Mouse (Mus musculus) limb, embryonic 15.5 days (tissue): ENCODE measurements around the gene Scp2d1. TPM values are rescaled to one million over a fixed set of nuclear protein-coding genes. Genes with fewer than 3 reads are reported as not detected.
"Not testable (repeated sequence)": the region's sequence is repeated elsewhere in the genome, so short reads cannot be mapped to it uniquely, and the experiment has no call there.

Experiments used
- ATAC-seq: fragments of 200-750 bp; cut with Nextera tagmentation; 2 replicates; pipeline ENCODE4 v1.8.0; 2017; ENCODE audit warnings: low read depth, moderate TSS enrichment; ENCODE audit not compliant: insufficient number of reproducible peaks, low FRiP score, low TSS enrichment
- H3K27ac ChIP-seq: fragments of 300-500 bp; sonication (generic); 2 replicates; pipeline ENCODE4 v1.5.1; 2015; ENCODE audit warnings: moderate library complexity, mild to moderate bottlenecking, inconsistent platforms
- H3K27me3 ChIP-seq: fragments of 300-500 bp; sonication (generic); 2 replicates; pipeline ENCODE4 v1.6.1; 2015; ENCODE audit warnings: inconsistent platforms
- H3K36me3 ChIP-seq: fragments of 300-500 bp; sonication (generic); 2 replicates; pipeline ENCODE4 v1.6.1; 2015; ENCODE audit warnings: inconsistent platforms
- H3K4me1 ChIP-seq: fragments of 300-500 bp; sonication (generic); 2 replicates; pipeline ENCODE4 v1.6.1; 2015; ENCODE audit warnings: inconsistent platforms
- H3K4me2 ChIP-seq: fragments of 300-500 bp; sonication (generic); 2 replicates; pipeline ENCODE4 v1.6.1; 2015; ENCODE audit warnings: mild to moderate bottlenecking, inconsistent platforms
- H3K4me3 ChIP-seq: fragments of 300-500 bp; sonication (generic); 2 replicates; pipeline ENCODE4 v1.5.1; 2015; ENCODE audit warnings: mild to moderate bottlenecking, inconsistent platforms
- H3K9ac ChIP-seq: fragments of 300-500 bp; sonication (generic); 2 replicates; pipeline ENCODE4 v1.6.1; 2015; ENCODE audit warnings: inconsistent platforms
- H3K9me3 ChIP-seq: fragments of 300-500 bp; sonication (generic); 2 replicates; pipeline ENCODE4 v1.6.1; 2016; ENCODE audit warnings: inconsistent platforms
- WGBS: fragments of 180-500 bp; shearing (Covaris S2); methylation state at CpG from one replicate; pipeline ENCODE4 v1.1.7; 2015; 5-methylcytosine and 5-hydroxymethylcytosine counted together
- polyA plus RNA-seq: library from polyadenylated mRNA; unstranded; fragments of >200 nt; fragmentation: Nextera tagmentation; extraction: Ambion mirVana; gene quantifications from 2 replicates; pipeline ENCODE4 v1.2.1, GENCODE M21; 2015

Scp2d1 gene
- polyA plus RNA-seq, result not detected in 2 replicates

GRCm38 (mm10) chr2:144823356-144823755 lies at the start of gene Scp2d1:
Gene Scp2d1 (plus strand): TSS chr2:144823656.
- H3K4me2 ChIP-seq, ATAC-seq, H3K9me3 ChIP-seq, H3K27ac ChIP-seq, H3K36me3 ChIP-seq, H3K9ac ChIP-seq, H3K27me3 ChIP-seq, H3K4me3 ChIP-seq, H3K4me1 ChIP-seq: not testable (repeated sequence)
- 82% methylated on average over 6 of the region's 6 CpGs for WGBS

GRCm38 (mm10) chr2:144774636-144775160 lies 48.8 kb upstream of the Scp2d1 start:
- H3K4me1 ChIP-seq, result no peaks in the 10 kb centered on the region
- H3K4me3 ChIP-seq, result no peak overlapping the region
- no peaks in the 10 kb centered on the region for H3K9me3 ChIP-seq
- H3K27ac ChIP-seq, result no peak overlapping the region
- no peak for ATAC-seq
- no peaks in the 10 kb centered on the region for H3K36me3 ChIP-seq
- H3K4me2 ChIP-seq, result no peak overlapping the region
- no peaks in the 10 kb centered on the region for H3K27me3 ChIP-seq
- no peak overlapping the region for H3K9ac ChIP-seq
- WGBS, result 71% methylated on average over 8 of the region's 8 CpGs

DNA sequence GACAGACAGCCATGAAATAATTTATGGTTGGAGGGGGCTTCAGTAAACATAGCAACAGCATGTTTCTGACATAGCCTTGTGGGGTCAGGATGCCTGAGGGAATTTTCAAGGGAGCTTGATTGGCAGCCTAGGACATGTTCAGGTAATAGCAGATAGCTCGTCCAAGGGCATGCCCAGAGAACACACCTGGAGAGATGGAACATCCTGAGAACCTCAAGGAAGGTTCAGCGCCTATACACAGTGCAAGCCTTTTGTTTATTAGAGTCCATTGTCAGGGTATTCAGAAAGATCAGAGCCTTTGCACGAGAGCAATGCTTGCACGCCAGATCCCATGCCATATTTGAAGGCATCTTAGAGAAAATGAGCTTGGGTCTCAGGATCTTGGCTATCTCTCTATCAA lies 47.8 kb upstream of the Scp2d1 start:
- H3K4me2 ChIP-seq, result no peak overlapping the region
- no peaks in the 10 kb centered on the region for H3K9me3 ChIP-seq
- no peaks in the 10 kb centered on the region for H3K4me1 ChIP-seq
- no peak overlapping the region for H3K4me3 ChIP-seq
- H3K27me3 ChIP-seq, result no peaks in the 10 kb centered on the region
- H3K9ac ChIP-seq, result no peak overlapping the region
- no peak overlapping the region for H3K27ac ChIP-seq
- WGBS, result 90% methylated on average over 4 of the region's 4 CpGs
- ATAC-seq, result no peak
- no peaks in the 10 kb centered on the region for H3K36me3 ChIP-seq

- ATAC-seq, result no peak
- Histone ChIP-seq H3K4me2 (no peak overlapping the region), H3K27ac (no peak overlapping the region), H3K9me3 (no peaks in the 10 kb centered on the region), H3K4me1 (no peaks in the 10 kb centered on the region), H3K27me3 (no peaks in the 10 kb centered on the region), H3K4me3 (no peak overlapping the region), H3K36me3 (no peaks in the 10 kb centered on the region), H3K9ac (no peak overlapping the region)
- 74% methylated on average over 7 of the region's 7 CpGs for WGBS
These were observed 44.2 kb upstream of the Scp2d1 start for GRCm38 (mm10) chr2:144779263-144779662.

DNA sequence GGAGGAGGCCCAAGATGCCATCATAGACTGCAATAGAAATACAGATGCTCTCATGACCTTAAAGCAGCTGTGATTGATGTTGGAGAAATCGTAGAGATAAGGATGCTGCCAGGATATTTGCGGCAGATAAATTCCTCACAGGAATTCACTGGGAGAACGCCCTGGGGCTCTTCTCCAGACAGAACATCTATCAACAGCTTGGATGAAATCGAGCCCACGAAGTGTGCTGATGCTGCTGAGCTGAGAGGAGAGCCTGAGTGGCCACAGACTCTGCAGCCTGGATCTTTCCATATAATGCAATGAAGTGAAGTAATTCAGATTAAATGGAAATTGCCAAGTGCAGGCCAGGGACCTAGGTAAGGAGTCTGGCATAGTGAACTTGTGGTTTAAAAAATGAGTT lies 42.7 kb upstream of the Scp2d1 start:
- 38% methylated on average over 5 of the region's 5 CpGs for WGBS
- H3K36me3 ChIP-seq, result no peaks in the 10 kb centered on the region
- H3K4me2 ChIP-seq, result no peak overlapping the region
- H3K27ac ChIP-seq, result no peak overlapping the region
- H3K27me3 ChIP-seq, result no peaks in the 10 kb centered on the region
- no peaks in the 10 kb centered on the region for H3K4me1 ChIP-seq
- ATAC-seq, result no peak
- no peak overlapping the region for H3K9ac ChIP-seq
- no peaks in the 10 kb centered on the region for H3K9me3 ChIP-seq
- no peak overlapping the region for H3K4me3 ChIP-seq

DNA sequence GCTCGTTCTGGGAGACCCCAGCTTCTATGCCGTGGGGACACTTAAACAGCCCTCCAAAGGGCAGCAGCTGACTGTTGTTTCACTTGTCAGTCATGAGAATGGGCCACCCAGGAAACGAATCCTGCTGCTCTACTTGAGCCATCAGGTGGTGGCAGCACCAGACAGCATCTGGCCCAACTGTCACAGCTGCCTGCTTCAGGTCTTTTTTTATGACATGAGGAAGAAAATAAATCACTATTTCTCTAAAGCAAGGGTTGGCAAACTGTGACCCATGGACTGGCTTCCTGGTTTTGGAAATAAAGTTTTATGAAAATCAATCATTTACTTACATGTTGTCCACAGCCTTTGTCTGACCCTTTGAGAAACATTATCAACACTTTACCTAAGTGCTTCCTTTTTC lies 41.6 kb upstream of the Scp2d1 start:
- Histone ChIP-seq H3K4me3 (no peak overlapping the region), H3K36me3 (no peaks in the 10 kb centered on the region), H3K27me3 (no peaks in the 10 kb centered on the region), H3K9ac (no peak overlapping the region), H3K9me3 (no peaks in the 10 kb centered on the region), H3K27ac (no peak overlapping the region), H3K4me2 (no peak overlapping the region), H3K4me1 (no peaks in the 10 kb centered on the region)
- no peak for ATAC-seq
- WGBS, result 46% methylated on average over 3 of the region's 3 CpGs

- H3K9me3 ChIP-seq, result no peaks in the 10 kb centered on the region
- WGBS, result 67% methylated on average over 4 of the region's 4 CpGs
- no peaks in the 10 kb centered on the region for H3K27me3 ChIP-seq
- no peaks in the 10 kb centered on the region for H3K36me3 ChIP-seq
- H3K4me1 ChIP-seq, result no peaks in the 10 kb centered on the region
- H3K9ac ChIP-seq, result no peak overlapping the region
- no peak overlapping the region for H3K4me3 ChIP-seq
- no peak for ATAC-seq
- H3K27ac ChIP-seq, result no peak overlapping the region
- H3K4me2 ChIP-seq, result no peak overlapping the region
These were observed 41.0 kb upstream of the Scp2d1 start for GRCm38 (mm10) chr2:144782481-144782880.

- no peaks in the 10 kb centered on the region for H3K9me3 ChIP-seq
- H3K4me3 ChIP-seq, result no peak overlapping the region
- H3K9ac ChIP-seq, result no peak overlapping the region
- H3K4me2 ChIP-seq, result no peak overlapping the region
- no peak for ATAC-seq
- H3K4me1 ChIP-seq, result no peaks in the 10 kb centered on the region
- H3K27ac ChIP-seq, result no peak overlapping the region
- WGBS, result 75% methylated on average over 1 of the region's 1 CpGs
- H3K27me3 ChIP-seq, result no peaks in the 10 kb centered on the region
- H3K36me3 ChIP-seq, result no peaks in the 10 kb centered on the region
These were observed 40.3 kb upstream of the Scp2d1 start for GRCm38 (mm10) chr2:144783190-144783589.

DNA sequence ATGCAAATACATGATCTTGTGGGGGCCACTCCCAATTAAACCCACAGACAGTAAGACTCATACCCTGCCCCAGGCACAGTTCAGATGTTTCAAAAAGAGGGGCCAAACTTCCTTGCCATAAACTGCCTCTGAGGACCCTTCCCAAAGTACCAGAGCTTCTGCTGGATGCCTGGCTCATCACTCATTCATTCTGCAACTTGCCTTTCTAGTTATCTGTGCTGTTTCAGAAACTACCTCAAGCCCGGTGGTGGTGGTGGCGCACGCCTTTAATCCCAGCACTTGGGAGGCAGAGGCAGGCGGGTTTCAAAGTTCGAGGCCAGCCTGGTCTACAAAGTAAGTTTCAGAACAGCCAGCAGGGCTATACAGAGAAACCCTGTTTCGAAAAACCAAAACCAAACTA lies 39.6 kb upstream of the Scp2d1 start:
- ATAC-seq, result no peak
- Histone ChIP-seq H3K27me3 (no peaks in the 10 kb centered on the region), H3K36me3 (no peaks in the 10 kb centered on the region), H3K9ac (no peak overlapping the region), H3K9me3 (no peaks in the 10 kb centered on the region), H3K4me2 (no peak overlapping the region), H3K4me3 (no peak overlapping the region), H3K27ac (no peak overlapping the region), H3K4me1 (no peaks in the 10 kb centered on the region)
- WGBS, result 94% methylated on average over 6 of the region's 6 CpGs

DNA sequence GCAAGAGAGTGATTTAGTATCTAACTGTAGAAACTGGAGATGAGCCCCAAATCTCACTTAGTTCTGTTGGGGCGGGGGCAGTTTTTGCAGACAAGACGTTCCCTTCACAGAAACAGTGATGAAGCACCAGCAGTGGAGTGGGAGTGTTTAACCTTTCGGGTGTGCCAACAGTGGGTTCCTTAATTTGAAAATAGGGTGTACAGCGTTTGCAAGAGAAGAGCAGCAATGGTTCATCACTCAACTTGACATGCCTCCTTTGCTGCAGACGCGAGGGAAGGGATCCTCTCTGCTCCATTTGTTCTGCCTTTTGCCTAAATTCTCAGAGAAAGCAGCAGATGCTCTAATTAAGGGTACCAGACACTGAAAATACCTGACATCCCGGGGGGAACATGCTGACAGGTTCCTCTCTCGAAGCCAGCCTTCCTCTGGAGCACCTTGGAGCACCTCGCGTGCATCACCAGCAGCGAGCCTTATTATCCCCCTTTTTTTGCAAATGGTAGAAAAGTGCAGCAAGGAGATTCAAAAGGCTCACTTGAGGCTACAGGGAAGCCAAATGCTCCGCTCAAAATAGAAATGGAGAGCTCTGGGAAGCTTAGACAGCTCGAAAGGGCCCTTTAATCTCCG lies 31.7 kb upstream of the Scp2d1 start:
- no peaks in the 10 kb centered on the region for H3K27me3 ChIP-seq
- no peaks in the 10 kb centered on the region for H3K36me3 ChIP-seq
- ATAC-seq, result no peak
- H3K9me3 ChIP-seq, result no peaks in the 10 kb centered on the region
- H3K4me3 ChIP-seq, result no peak overlapping the region
- H3K27ac ChIP-seq, result no peak overlapping the region
- 48% methylated on average over 14 of the region's 14 CpGs for WGBS
- H3K4me1 ChIP-seq, result 0 out of 2 replicates have a peak, but pooled peaks cover 3% of the 10 kb centered on the region
- H3K4me2 ChIP-seq, result no peak overlapping the region
- no peak overlapping the region for H3K9ac ChIP-seq

DNA sequence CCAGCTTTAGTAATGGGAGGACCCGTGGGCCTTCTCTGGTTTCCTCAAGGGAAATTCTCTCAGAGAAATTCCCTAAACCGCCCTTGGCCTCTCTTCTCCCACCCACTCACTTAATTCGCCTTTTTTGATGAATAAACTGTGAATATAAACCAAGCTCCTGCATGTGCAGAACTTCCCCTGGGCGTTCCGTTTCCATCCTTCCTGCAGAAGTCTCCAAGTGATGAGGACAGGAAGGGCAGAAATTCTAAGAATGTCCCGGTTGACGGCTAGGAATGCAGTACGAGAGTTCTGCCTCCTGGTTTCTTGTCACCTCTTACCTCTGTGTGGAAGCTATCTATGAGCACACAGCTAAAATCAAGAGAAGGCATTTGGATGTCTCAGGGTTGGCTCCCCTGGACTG lies 25.9 kb upstream of the Scp2d1 start:
- H3K27ac ChIP-seq, result no peak overlapping the region
- H3K4me3 ChIP-seq, result no peak overlapping the region
- WGBS, result 54% methylated on average over 8 of the region's 8 CpGs
- no peaks in the 10 kb centered on the region for H3K9me3 ChIP-seq
- H3K27me3 ChIP-seq, result no peaks in the 10 kb centered on the region
- H3K36me3 ChIP-seq, result no peaks in the 10 kb centered on the region
- H3K4me1 ChIP-seq, result no peaks in the 10 kb centered on the region
- H3K4me2 ChIP-seq, result no peak overlapping the region
- ATAC-seq, result no peak
- H3K9ac ChIP-seq, result no peak overlapping the region

DNA sequence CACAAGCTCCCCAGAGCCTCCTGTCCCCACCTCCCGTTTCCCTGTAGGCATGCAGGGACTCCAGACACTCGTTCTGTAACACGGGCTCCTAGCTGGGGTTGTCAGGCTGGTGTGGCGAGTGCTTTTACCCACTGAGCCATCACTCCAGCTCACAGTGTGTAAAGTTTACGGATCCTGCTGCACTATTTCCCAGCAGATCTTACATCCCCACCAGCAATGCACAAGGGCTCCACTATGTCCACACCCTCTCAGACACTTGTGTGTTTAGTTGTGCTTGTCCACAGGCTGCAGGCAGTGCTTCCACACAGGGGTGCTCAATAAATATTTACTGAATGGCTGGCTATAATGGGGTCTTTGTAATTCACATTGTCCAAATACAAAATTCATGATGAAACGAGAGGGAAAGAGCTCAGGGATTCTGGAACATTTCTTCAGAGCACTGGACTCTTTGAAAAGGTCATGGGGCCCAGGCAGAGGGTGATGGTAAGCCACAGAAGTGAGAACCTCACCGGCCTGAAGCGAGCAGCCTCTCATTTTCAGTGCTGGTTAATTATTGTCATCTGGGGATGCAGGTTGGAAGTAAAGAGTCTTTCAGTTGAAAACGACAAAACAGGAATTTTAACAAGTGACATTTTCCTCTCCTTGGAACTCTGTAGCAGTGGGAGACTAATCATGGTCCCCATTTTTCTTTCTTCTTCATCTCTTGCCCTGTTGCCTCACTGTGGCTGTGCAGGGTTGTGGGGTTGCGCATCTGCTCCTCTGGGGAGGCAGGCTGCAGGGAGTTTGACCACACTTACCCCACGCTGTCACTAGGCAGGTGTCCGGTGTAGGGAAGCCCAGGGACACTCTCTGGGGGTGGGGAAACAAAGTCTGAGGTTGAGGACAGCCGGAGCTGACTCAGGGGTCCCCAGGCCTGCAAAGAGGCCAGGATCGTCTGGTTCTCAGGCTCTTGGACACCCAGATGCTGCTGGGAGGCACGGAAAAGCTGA lies 15.4 kb upstream of the Scp2d1 start:
- ATAC-seq, result no peak
- Histone ChIP-seq H3K27me3 (no peaks in the 10 kb centered on the region), H3K4me1 (peaks cover 8% of the 10 kb centered on the region; the same call in 1 of the 2 replicates), H3K36me3 (no peaks in the 10 kb centered on the region), H3K27ac (no peak overlapping the region), H3K9me3 (no peaks in the 10 kb centered on the region), H3K9ac (no peak overlapping the region), H3K4me2 (no peak overlapping the region), H3K4me3 (no peak overlapping the region)
- WGBS, result 45% methylated on average over 15 of the region's 15 CpGs
